Mouse (Mus musculus): ENCODE measurements around the gene Zap70. TPM values are rescaled to one million over a fixed set of nuclear protein-coding genes. Genes with fewer than 3 reads are reported as not detected.
"Not testable (repeated sequence)": the region's sequence is repeated elsewhere in the genome, so short reads cannot be mapped to it uniquely, and the experiment has no call there.

Zap70 gene
- total RNA-seq, 2 experiments from 2014 or later = 1.2 to 1.3 TPM

GRCm38 (mm10) chr1:36814271-36814903, 52.8 kb downstream of the Zap70 start:
- no peak for DNase-seq (ENCODE audit: low spot score in 2 of 2)
- intact Hi-C loops (cut with DNase I) = no loop called here

GRCm38 (mm10) chr1:36815166-36815565, 53.6 kb downstream of the Zap70 start:
- DNase-seq (ENCODE audit: low spot score in 2 of 2) = no peak
- intact Hi-C loops (cut with DNase I) = no loop called here

- DNase-seq (ENCODE audit: low spot score in 2 of 2) = not testable (repeated sequence)
- intact Hi-C loops (cut with DNase I) = loop anchor here (10.0 kb wide), 1 partner anchor 113 kb away; no protein-coding TSS in a partner anchor
Measured at GRCm38 (mm10) chr1:36821918-36822317, 60.3 kb downstream of the Zap70 start.

- no peak for DNase-seq (ENCODE audit: low spot score in 2 of 2)
- intact Hi-C loops (cut with DNase I) = loop anchor here (10.0 kb wide), 1 partner anchor 110 kb away; no protein-coding TSS in a partner anchor
Measured at GRCm38 (mm10) chr1:36824356-36824755, 62.8 kb downstream of the Zap70 start.

GRCm38 (mm10) chr1:36830913-36831866, 69.6 kb downstream of the Zap70 start:
- intact Hi-C loops (cut with DNase I) = no loop called here
- DNase-seq (ENCODE audit: low spot score in 2 of 2) = no peak

Other genes with a start within 250 kb of the Zap70 start
- gene Cnnm3, start 249.9 kb upstream of the Zap70 start, total RNA-seq (2021) = 10 to 100 TPM; 30.4 to 32.9 TPM
- 1 to 10 TPM; 3.1 to 9.6 TPM for gene Ankrd23, start 224.9 kb upstream of the Zap70 start, total RNA-seq (2021)
- not detected for gene Gm42417, start 222.4 kb upstream of the Zap70 start, total RNA-seq (2021)
- 10 to 100 TPM; 11.9 to 15.8 TPM for gene Ankrd39, start 214.4 kb upstream of the Zap70 start, total RNA-seq (2021)
- 10 to 100 TPM; 15.8 to 16.4 TPM for gene Sema4c, start 203.4 kb upstream of the Zap70 start, total RNA-seq (2021)
- gene Fam178b, start 78.6 kb upstream of the Zap70 start, total RNA-seq (2021) = not detected
- 100 to 1,000 TPM; 579 to 668 TPM for gene Cox5b, start 70.3 kb upstream of the Zap70 start, total RNA-seq (2021)
- gene 4933424G06Rik, start 51.6 kb upstream of the Zap70 start, total RNA-seq (2021) = 1 to 10 TPM; 1.1 to 2.6 TPM
- gene Actr1b, start 47.4 kb upstream of the Zap70 start, total RNA-seq (2021) = 100 to 1,000 TPM; 336 to 347 TPM
- 10 to 100 TPM; 49.7 to 65.2 TPM for gene Tmem131, start 181.9 kb downstream of the Zap70 start, total RNA-seq (2021)